Mouse (Mus musculus) frontal cortex, postnatal 36 days (tissue): ENCODE data around the gene Unc5b.
"Not testable (repeated sequence)": the region's sequence is repeated elsewhere in the genome, so short reads cannot be mapped to it uniquely, and the experiment has no call there.

Experiments
- DNase-seq, 2 experiments: peaks; one replicate each; pipeline ENCODE4 v3.0.0; 2022; ENCODE audit warnings: low spot score in 2 of 2

Gene Unc5b

DNA sequence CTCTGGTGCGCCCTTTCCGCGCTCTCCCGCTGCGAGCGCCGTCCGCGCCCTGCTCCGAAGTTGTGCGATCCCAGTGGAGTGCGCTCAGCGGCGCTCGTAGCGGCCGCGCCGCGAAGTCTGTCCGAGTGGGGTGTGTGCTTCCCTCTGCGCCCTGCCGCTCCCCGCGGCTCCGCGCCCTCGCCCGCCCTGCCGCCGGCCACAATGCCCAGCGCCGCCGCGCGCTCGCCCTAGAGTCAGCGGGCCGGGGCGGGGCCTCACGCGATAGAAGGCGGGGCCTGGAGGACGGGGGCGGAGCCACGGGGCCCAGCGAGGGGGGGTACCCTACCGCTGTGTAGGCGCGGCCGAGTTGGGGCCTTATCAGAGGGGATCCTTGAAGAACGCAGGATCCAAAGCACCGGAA is at the start of gene Unc5b:
Unc5b (minus strand) TSS at position 203 of the 400 bp plus-strand sequence.
- DNase-seq, result peak; percentile 81 to 83

DNA sequence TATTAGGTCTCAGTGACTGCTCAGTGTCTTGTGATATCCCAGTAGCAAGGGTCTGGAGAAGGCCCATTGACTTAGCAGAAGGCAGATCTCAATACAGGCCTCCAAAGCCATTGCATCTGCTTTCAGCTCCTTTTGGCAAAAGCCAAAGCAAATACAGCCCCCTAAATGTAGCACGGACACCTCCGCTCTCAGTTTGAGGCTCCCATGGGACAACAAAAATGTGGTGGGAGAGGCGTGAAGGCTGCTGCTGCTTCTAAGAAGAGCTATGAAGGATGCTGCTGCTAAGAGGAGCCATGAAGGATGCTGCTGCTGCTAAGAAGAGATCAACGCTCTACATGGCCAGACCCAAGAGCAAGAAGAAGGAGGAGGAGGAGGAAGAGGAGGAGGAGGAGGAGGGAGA is 48.4 kb upstream of the Unc5b start:
- DNase-seq, result peak; percentile 12 to 33

DNA sequence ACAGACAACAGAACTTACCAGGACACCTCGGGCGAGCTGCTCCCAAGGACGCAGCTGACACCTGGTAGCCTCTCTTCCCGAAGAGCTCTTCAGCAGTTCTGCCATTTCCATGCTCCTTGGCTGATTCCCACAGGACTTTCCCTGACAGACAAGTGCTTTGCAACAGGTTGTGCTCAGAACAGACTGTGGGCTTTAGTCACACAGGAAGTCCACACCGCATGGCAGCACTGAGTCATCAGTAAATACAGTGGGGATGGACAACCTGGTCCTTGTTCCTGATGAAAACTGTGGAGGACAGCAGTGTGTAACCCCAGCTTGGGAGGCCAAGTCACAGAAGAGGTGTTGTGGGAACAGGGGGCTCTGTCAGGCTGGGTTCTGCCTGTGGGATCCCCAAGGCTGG is 45.7 kb upstream of the Unc5b start:
- DNase-seq, result no peak

DNA sequence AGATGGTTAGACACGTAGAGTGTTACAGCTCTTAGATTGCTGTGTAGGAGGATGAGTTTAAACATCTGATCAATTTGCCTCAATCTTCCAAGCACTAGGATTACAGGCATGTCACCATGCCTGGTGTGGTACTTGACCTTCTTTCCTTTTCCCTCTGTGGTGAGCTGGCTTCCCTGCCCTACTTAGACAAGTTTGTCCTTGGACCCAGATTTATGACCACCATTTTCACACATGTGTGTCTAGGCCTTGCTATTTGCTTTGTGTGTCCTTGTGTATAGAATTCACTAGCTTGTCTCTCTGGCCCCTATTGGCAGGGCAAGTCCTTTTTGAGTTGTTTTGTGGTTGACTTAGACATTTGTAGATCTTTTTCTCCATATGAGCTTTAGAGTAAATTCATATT is 43.6 kb upstream of the Unc5b start:
- DNase-seq, result no peak

DNA sequence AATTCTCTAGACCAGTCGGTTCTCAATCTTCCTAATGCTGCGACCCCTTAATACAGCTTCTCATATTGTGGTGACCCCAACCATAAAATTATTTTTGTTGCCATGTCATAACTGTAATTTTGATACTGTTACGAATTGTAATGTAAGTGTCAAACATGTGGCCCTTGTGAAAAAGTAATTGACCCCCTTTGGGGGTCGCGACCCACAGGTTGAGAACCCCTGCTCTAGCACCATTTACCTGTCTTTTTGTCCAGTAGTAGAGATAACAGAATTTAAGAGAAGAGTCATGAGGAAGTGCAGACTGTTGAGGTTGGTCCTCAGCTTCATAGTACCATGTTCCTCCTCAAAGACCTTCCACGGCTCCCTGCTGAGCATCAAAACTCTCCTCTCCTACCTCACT is 31.9 kb upstream of the Unc5b start:
- DNase-seq, result no peak

DNA sequence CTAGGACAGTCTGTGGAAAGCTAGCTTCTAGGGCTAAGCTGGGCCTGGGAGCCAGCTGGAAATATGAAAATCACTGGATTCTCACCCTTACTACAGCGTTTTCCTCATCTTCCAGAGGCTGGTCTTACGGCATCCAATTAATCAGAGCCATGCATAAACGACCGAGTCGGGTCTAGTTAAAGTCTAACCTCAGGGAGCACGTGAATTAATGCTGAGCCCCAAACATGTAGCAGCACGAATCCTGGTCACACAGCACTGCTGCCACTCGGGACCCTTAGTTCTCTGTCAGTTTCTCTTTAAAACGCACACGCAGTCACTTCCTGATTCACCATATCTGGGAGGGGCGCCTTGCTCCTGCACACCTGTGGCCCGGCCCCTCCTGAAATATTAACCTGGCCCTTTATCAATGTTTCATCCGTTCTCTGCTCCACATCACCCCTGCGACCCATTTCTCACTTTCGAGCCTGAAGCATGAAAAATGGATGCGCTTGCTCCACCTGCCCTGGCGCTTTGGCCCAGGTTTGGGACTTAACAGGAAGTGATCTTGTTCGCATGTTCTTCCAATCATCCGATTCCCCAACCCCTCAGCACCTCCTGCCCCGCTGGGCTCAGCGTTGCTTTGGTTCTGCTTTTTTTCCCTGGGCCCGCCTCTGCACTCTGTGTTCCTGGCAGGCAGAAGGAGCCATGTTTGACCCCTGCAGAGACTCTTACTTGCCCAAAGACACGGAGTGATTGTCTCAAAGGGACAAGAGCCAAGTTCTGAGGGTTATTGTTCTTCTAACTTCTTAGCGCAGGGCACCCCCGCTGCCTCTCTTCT is 31.3 kb upstream of the Unc5b start:
- DNase-seq, result no peak

DNA sequence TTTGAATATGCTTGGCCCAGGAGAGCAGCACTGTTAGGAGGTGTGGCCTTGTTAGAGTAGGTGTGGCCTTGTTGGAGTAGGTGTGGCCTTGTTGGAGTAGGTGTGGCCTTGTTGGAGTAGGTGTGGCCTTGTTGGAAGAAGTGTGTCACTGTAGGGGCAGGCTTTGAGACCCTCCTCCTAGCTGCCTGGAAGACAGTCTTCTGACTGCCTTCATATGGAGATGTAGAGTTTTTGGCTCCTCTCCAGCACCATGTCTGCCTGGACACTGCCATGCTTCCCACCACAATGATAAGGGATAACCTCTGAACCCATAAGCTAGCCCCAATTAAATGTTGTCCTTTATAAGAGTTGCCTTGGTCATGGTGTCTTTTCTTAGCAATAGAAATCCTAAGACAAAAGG is 13.9 kb upstream of the Unc5b start:
- DNase-seq, result not testable (repeated sequence)

DNA sequence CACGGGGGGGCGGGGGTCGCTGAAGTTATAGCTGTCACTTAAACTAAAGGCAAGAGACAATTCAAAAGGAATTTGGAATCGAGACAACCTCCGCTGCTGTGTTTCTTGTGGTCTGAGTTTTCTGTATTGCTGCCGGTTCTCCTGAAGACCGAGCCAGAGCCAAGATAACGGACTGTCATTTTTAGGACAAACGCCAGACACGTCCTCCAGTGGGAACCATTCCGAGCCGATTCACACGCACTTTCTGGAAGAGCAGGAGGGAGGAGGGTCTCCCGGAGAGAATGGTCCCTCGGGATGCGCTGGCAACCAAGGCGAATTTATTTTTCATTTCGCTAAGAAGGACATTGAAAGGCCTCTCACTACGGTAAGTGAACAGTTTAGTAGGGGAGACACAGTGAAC is 7.4 kb upstream of the Unc5b start:
- DNase-seq, result no peak

DNA sequence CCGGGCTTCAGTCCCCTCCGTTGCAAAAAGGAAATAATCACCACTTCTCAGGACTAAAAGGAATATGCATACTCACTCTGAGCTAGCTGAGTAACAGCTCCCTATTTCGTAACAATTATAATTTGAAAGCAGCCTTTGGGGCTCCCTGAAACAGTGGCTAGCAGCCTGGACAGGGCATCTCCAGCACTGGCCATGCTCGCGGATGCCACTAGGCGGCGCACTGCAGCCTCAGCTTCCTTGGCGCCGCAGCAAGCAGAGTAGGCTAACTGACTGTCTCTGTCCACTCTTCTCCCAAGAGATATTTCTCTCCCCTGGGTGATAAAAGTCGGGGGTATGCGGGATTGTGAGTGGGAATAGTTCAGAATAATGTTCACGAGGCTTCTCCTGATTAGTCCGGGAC is 3.6 kb upstream of the Unc5b start:
- DNase-seq, result peak; percentile 76 to 82

DNA sequence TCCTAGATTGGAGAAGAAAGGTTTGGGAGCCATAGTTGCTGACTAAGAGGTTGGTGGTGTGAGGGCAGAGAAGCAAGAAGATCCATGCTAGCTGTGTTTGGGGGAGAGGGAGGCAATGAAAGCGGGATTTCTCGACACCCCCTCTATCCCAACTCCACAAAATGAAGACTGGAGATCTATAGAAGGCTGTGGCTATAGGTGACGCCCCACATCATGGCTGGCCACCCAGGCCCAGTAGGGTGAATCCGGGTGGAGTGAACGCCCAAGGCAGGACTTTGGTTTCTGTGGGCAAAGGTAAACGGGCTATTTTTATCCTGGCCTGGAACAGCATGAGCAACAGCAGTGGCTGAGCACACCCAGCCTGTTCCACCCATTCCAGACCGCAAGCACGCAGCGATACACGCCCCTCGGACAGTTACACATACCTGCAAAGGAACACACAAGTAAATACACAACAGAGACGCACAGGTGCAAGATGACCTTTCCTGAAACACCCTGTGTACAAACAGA is 1.3 kb upstream of the Unc5b start:
- DNase-seq, result no peak

DNA sequence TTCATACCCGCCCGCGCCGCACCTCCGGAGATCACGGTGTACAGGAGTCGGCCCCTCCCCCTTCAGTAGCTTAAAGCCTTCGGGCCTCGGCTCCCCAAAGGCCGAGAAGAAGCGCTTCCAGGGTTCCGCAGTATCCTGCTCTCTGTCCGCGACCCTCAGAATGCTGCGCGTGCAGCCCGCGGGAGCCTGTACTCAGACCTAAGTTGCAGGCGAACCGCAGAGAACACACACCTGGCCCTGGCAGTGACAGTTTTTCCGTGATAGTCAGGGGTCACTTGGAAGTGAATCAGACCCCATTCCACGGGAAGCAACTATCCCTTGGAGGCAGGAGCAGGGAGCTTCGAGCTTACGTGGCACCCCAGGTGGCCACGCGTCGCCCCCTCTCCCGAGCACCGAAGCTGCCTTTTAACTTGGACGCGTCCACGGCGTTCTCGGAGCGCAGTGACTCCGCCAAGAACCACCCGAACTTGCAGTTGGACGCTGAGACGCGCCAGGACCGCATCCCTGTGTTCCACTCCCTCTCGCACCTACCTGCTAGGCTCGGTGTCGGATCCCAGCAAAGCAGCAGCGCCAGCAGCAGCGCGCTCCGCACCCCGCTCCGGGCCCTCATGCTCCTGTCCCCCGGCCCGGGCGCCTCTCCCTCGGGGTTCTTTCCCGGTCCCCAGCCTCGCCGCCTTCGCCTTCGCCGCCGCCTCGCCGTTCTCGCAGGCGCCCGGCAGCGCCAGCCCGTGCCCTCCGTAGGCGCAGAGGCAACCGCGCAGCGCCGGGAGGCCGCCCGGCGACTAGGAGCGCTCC is 628 bp downstream of the Unc5b start:
- DNase-seq, result no peak

DNA sequence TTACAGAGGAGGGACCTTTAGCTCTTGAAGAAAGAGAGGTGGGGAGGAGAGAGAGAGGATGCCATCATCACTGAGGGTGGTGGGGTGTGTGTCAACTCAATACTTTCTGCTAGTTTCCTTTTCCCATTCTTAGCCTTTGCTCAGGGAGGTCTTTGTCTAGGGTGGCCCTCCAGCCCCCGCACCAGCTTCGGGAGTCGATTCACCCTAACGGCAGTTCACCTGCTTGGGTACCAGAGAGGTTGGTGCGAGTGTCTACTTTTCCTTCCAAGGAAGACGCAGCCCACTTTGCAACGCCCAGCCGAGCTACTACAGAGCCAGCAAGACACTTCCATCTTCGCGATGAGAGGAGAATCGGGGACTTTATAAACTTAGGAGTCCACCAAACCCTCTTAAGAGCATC is 1.4 kb downstream of the Unc5b start:
- no peak for DNase-seq

DNA sequence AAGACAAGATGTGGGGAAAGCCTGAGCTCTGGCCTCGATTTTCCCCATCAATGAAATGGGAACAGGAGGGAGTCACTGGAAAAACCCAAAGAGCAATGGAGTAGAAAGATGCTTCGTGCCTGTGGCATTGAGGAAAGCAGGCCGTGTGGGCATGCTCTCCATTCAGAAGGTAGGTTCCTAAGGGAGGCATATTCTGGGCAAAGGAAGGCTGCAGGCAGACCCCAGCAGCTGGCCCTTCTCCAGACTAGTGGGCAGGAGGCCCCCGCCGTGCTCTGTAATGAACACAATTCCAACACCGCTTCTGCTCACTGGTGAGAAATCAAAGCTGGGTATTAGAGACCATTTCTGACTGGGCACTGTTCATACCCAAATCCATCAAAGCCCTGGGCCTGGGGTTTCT is 2.3 kb downstream of the Unc5b start:
- DNase-seq, result no peak

DNA sequence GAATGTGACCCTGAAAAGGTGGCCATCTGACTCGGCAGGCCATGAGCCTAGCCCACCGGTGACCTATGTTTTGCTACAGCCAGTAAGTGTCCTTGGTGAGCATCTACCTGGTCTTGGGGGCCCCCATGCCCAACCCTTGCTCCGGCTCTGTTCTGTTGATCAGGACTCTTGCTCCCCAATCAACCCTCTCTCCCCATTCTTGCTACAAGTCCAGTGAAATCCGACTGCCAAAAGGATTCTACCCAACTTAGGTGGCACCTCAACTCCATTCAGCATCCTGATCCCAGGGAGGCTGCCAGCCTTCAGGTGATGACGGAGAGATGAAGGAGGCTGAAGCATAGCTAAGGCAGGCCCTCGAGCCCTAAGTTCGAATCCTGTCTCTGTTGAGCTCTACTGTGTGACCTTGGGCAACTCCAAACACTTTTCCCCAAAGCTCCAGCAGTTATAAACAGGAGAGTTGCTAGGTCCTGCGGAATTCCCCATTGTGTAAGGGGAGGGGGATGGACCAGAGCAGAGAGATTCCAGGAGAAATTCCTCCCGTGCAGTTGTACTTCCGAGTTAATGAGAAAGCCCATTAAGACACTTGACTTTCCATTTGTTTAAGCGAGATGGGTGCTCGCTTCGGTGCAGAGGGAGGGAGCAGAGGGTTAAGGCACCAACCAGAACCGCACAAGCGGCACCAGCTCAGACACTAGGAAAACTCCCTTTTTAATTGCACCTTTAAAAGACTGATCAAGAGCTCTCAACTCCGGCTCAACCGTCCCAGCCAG is 3.3 kb downstream of the Unc5b start:
- no peak for DNase-seq

DNA sequence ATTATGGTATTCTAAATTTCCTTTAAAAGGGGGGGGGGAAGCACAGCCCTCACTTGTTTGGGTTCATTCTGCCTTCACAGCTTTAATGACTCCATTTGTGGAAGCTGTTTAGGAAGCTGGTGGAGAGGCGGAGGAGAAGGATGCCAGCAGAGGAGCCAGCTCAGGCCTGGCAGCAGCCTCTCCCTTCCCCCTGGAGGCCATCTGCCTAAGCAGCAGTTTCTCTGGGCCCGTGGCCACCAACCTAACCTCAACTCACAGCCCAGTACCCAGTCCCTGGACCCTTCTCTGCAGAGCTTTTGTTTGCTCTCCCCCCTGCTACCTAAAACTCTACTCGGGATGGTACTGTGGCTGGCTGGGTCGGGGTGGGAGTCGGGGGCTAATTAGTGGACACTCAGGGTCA is 4.1 kb downstream of the Unc5b start:
- DNase-seq, result no peak

DNA sequence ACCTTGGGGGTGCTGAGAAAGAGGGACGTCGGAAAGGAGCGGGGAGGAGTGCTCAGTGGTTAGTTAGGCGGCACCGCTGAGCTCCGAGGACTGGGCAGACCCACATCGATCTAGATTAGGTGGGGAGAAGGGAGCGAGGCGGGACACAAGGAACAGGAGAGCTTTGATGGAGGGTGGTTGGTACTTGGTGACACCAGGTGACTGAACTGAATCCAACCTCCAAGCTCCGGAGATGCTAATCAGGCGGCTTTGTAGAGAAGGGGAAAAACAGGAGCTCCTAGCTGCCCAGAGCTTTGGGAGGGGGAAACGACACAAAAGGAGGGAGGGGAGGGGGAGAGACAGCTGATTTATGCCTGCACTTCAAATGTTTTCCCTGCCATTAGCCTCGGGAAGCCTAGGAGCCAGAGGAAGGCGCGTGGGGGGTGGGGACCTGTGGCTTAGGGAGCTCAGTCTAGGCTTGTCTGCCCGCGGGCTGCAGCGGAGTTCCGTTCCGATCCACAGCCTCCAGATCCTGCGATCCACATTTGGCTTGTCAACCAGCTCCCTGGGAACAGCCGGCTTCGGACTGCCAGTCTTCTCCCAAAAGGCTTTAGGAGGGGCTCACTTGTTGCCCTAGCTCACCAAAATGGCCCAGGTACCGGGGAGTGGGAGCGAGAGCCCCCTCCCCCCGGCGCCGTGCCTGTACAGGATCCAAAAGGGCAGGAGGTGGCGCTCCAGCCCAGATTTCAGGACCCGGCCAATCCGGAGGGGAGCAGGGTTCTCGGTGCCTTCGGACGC is 4.7 kb downstream of the Unc5b start:
- DNase-seq, result peak in 1 of 2 experiments; percentile 45

DNA sequence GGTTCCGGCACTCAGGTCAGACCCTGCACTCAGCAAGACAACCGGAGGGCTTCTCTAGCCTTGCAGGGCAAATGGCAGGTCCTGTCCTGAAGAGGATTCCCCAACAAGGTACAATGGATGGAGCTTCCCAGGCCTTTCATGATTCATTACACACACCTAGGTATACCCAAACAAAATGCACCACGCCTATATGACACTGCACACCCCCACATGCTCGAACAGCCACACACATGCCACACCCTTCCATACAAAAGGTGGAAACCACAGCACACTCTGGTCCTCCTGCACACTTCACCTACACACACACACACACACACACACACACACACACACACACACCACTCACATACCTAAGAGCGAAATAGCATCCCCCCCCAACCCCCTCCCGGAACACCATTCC is 5.4 kb downstream of the Unc5b start:
- DNase-seq, result no peak

DNA sequence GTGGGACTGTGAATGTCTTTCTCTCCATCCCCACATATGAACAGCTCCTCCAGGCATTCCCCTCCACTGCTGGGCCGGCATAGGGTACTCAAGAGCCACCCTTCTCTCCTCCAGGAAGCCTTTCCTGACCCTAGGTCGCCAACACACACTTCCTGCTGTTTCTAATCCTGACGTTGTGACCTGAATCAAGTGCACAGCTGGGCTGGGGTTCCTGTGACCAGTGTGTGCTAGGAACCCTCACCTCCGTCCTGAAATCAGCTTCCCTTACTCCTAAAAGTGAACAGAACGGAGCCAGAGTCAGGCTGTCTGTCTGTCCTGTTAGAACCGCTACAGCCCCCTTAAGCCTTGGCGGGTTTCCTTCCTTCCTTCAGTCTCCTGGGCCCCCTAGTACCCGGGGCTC is 7.6 kb downstream of the Unc5b start:
- no peak for DNase-seq

DNA sequence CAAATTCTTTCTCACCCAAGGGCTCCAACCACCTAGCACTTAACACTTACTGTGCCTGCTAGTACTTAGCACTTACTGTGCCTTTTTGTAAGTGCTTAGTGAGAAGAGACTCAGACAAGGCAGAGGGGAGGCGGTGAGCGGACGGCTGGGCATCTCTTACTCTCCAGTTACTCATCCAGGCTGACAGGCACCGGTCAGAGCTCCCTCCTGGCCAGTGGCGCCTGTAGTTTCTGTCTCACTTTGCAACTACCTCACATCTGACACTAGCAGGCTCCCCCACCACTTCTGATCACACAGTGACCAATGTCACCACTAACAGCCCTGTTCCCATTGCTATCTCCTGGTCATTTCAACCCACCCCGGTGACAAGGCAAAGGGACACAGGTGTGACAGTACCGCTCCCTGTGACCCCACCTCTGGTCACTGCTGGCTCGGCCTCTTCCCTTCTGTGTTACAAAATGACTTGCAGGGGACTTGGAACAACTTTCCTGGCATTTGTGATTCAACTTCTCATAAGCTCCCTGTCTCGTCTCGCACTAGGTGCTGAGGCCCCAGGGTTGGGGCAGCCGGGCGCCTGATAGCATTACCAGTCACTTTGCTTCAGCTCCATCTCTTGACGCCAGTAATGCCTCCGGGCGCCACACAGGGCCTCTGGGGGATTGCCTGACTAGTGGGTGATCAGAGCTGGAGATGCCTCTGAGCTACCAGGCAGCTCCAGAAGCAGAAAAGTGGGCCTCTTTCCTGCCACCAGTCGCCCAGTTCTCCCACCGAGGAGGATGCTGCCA is 8.5 kb downstream of the Unc5b start:
- DNase-seq, result no peak

DNA sequence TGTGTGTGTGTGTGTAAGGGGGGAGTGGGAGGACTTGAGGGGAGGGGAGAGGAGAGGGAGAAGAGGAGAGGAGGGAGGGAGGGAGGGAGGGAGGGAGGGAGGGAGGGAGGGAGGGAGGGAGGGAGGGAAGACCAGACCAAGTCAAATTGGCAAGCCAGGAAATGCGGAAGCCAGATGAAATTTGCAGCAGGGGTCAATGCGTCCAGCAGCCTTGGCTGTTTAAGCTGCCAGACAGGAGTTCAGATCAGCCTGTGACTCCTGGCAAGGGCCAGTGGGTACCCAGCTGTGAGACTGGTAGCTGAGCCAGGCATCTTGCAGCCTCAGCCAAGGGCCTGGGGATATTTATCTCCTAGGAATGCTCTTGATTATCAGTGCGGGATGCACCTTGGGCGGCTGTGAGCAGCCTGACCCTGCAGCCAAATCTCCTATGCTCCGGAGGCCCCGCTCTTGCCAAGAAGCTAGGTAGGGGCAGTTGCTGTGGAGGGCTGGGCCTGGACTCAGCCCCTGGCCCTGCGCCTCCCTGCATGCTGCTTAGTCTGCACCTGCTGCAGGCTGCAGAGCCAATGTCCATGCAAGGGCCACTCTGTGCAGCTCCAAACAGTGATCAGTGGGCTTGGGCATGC is 9.5 kb downstream of the Unc5b start:
- no peak for DNase-seq
